Mouse (Mus musculus) embryonic facial prominence, embryonic 15.5 days (tissue): ENCODE measurements around the gene Dennd2c. TPM values are rescaled to one million over a fixed set of nuclear protein-coding genes. Genes with fewer than 3 reads are reported as not detected.

Experiments used
- ATAC-seq: fragments of 200-750 bp; cut with Nextera tagmentation; 2 replicates; pipeline ENCODE4 v1.8.0; 2017; ENCODE audit warnings: low read depth, moderate TSS enrichment; ENCODE audit not compliant: insufficient number of reproducible peaks, low FRiP score, low TSS enrichment
- H3K27ac ChIP-seq: fragments of 300-500 bp; sonication (generic); replicated peaks from 2 replicates; pipeline ENCODE4 v1.5.1; 2015; ENCODE audit warnings: mild to moderate bottlenecking, inconsistent platforms
- H3K27me3 ChIP-seq: fragments of 300-500 bp; sonication (generic); 2 replicates; pipeline ENCODE4 v1.6.1; 2015; ENCODE audit warnings: inconsistent platforms
- H3K36me3 ChIP-seq: fragments of 300-500 bp; sonication (generic); 2 replicates; pipeline ENCODE4 v1.6.1; 2015; ENCODE audit warnings: mild to moderate bottlenecking, inconsistent platforms
- H3K4me1 ChIP-seq: fragments of 300-500 bp; sonication (generic); 2 replicates; pipeline ENCODE4 v1.6.1; 2015; ENCODE audit warnings: inconsistent platforms
- H3K4me2 ChIP-seq: fragments of 300-500 bp; sonication (generic); replicated peaks from 2 replicates; pipeline ENCODE4 v1.6.1; 2015; ENCODE audit warnings: mild to moderate bottlenecking, inconsistent platforms
- H3K4me3 ChIP-seq: fragments of 300-500 bp; sonication (generic); replicated peaks from 2 replicates; pipeline ENCODE4 v1.5.1; 2015; ENCODE audit warnings: mild to moderate bottlenecking, inconsistent platforms
- H3K9ac ChIP-seq: fragments of 300-500 bp; sonication (generic); 2 replicates; pipeline ENCODE4 v1.6.1; 2015; ENCODE audit warnings: inconsistent platforms
- H3K9me3 ChIP-seq: fragments of 300-500 bp; sonication (generic); replicated peaks from 2 replicates; pipeline ENCODE4 v1.6.1; 2016; ENCODE audit warnings: inconsistent platforms
- WGBS: fragments of 180-500 bp; shearing (Covaris S2); methylation state at CpG from one replicate; pipeline ENCODE4 v1.1.7; 2015; 5-methylcytosine and 5-hydroxymethylcytosine counted together
- polyA plus RNA-seq: library from polyadenylated mRNA; unstranded; fragments of >200 nt; fragmentation: Nextera tagmentation; extraction: Ambion mirVana; gene quantifications from 2 replicates; pipeline ENCODE4 v1.2.1, GENCODE M21; 2015

Dennd2c gene
- polyA plus RNA-seq, 1 experiment from 2014 or later = 15.1 TPM

GRCm38 (mm10) chr3:103123636-103124035, 21.2 kb downstream of the Dennd2c start:
- no peaks in the 10 kb centered on the region for H3K36me3 ChIP-seq
- H3K27me3 ChIP-seq = no peaks in the 10 kb centered on the region
- 0 out of 2 replicates have a peak, but pooled peaks cover 7% of the 10 kb centered on the region for H3K4me1 ChIP-seq
- no peaks in the 10 kb centered on the region for H3K9me3 ChIP-seq
- H3K4me2 ChIP-seq = no peak overlapping the region
- no peak overlapping the region for H3K27ac ChIP-seq
- no peak for ATAC-seq
- no peak overlapping the region for H3K9ac ChIP-seq
- H3K4me3 ChIP-seq = no peak overlapping the region
- 81% methylated on average over 3 of the region's 3 CpGs for WGBS

GRCm38 (mm10) chr3:103126138-103126537, 23.7 kb downstream of the Dennd2c start:
- no peaks in the 10 kb centered on the region for H3K27me3 ChIP-seq
- no peak overlapping the region for H3K4me2 ChIP-seq
- no peaks in the 10 kb centered on the region for H3K36me3 ChIP-seq
- 94% methylated on average over 3 of the region's 3 CpGs for WGBS
- H3K4me3 ChIP-seq = no peak overlapping the region
- H3K27ac ChIP-seq = no peak overlapping the region
- H3K9me3 ChIP-seq = no peaks in the 10 kb centered on the region
- ATAC-seq = no peak
- peaks cover 22% of the 10 kb centered on the region for H3K4me1 ChIP-seq
- no peak overlapping the region for H3K9ac ChIP-seq

GRCm38 (mm10) chr3:103127177-103127576, 24.8 kb downstream of the Dennd2c start:
- no peak overlapping the region for H3K27ac ChIP-seq
- no peak overlapping the region for H3K4me2 ChIP-seq
- H3K4me1 ChIP-seq = peaks cover 22% of the 10 kb centered on the region
- H3K27me3 ChIP-seq = no peaks in the 10 kb centered on the region
- no peak overlapping the region for H3K9ac ChIP-seq
- no peak for ATAC-seq
- no peak overlapping the region for H3K4me3 ChIP-seq
- peaks cover 5% of the 10 kb centered on the region; the same call in 1 of the 2 replicates for H3K36me3 ChIP-seq
- WGBS = 44% methylated on average over 2 of the region's 2 CpGs
- H3K9me3 ChIP-seq = no peaks in the 10 kb centered on the region

GRCm38 (mm10) chr3:103127721-103128120, 25.3 kb downstream of the Dennd2c start:
- Histone ChIP-seq H3K9ac (no peak overlapping the region), H3K27me3 (no peaks in the 10 kb centered on the region), H3K27ac (no peak overlapping the region), H3K36me3 (peaks cover 10% of the 10 kb centered on the region), H3K9me3 (no peaks in the 10 kb centered on the region), H3K4me2 (no peak overlapping the region), H3K4me1 (peaks cover 22% of the 10 kb centered on the region), H3K4me3 (no peak overlapping the region)
- WGBS = 63% methylated on average over 5 of the region's 5 CpGs
- ATAC-seq = no peak

GRCm38 (mm10) chr3:103128251-103128650, 25.8 kb downstream of the Dennd2c start:
- Histone ChIP-seq H3K4me1 (peaks cover 22% of the 10 kb centered on the region), H3K9me3 (no peaks in the 10 kb centered on the region), H3K27ac (0 out of 2 replicates have a peak overlapping the region, but pooled peaks have one; percentile 22), H3K36me3 (peaks cover 10% of the 10 kb centered on the region), H3K4me3 (no peak overlapping the region), H3K4me2 (no peak overlapping the region), H3K9ac (no peak overlapping the region), H3K27me3 (no peaks in the 10 kb centered on the region)
- ATAC-seq = no peak
- 30% methylated on average over 4 of the region's 4 CpGs for WGBS

GRCm38 (mm10) chr3:103129367-103130159, 27.2 kb downstream of the Dennd2c start:
- H3K4me3 ChIP-seq = no peak overlapping the region
- H3K4me1 ChIP-seq = peaks cover 22% of the 10 kb centered on the region
- 0 out of 2 replicates have a peak overlapping the region, but pooled peaks have one; percentile 7 for H3K27ac ChIP-seq
- H3K27me3 ChIP-seq = no peaks in the 10 kb centered on the region
- WGBS = 68% methylated on average over 8 of the region's 8 CpGs
- no peak for ATAC-seq
- H3K9me3 ChIP-seq = no peaks in the 10 kb centered on the region
- no peak overlapping the region for H3K4me2 ChIP-seq
- peaks cover 10% of the 10 kb centered on the region for H3K36me3 ChIP-seq
- no peak overlapping the region for H3K9ac ChIP-seq

- peak overlapping the region; percentile 14; the same call in 1 of the 2 replicates for H3K27ac ChIP-seq
- H3K4me2 ChIP-seq = no peak overlapping the region
- H3K27me3 ChIP-seq = no peaks in the 10 kb centered on the region
- no peak overlapping the region for H3K4me3 ChIP-seq
- H3K4me1 ChIP-seq = peaks cover 22% of the 10 kb centered on the region
- ATAC-seq = no peak
- H3K36me3 ChIP-seq = peaks cover 10% of the 10 kb centered on the region
- no peak overlapping the region for H3K9ac ChIP-seq
- 34% methylated on average over 6 of the region's 6 CpGs for WGBS
- H3K9me3 ChIP-seq = no peaks in the 10 kb centered on the region
Measured at GRCm38 (mm10) chr3:103130236-103130751, 27.9 kb downstream of the Dennd2c start.

- no peak overlapping the region for H3K4me2 ChIP-seq
- H3K9ac ChIP-seq = no peak overlapping the region
- H3K4me1 ChIP-seq = peaks cover 20% of the 10 kb centered on the region
- H3K9me3 ChIP-seq = no peaks in the 10 kb centered on the region
- 76% methylated on average over 10 of the region's 10 CpGs for WGBS
- ATAC-seq = no peak
- no peak overlapping the region for H3K27ac ChIP-seq
- no peak overlapping the region for H3K4me3 ChIP-seq
- peaks cover 14% of the 10 kb centered on the region for H3K36me3 ChIP-seq
- H3K27me3 ChIP-seq = no peaks in the 10 kb centered on the region
Measured at GRCm38 (mm10) chr3:103133098-103133497, 30.7 kb downstream of the Dennd2c start.

GRCm38 (mm10) chr3:103136414-103137077, 34.1 kb downstream of the Dennd2c start:
- H3K36me3 ChIP-seq = peaks cover 14% of the 10 kb centered on the region
- no peak for ATAC-seq

GRCm38 (mm10) chr3:103139047-103139446, 36.6 kb downstream of the Dennd2c start:
- Histone ChIP-seq H3K27ac (peak overlapping the region; percentile 80), H3K4me3 (no peak overlapping the region), H3K4me1 (0 out of 2 replicates have a peak, but pooled peaks cover 17% of the 10 kb centered on the region), H3K9ac (no peak overlapping the region), H3K9me3 (no peaks in the 10 kb centered on the region), H3K4me2 (0 out of 2 replicates have a peak overlapping the region, but pooled peaks have one; percentile 0), H3K27me3 (no peaks in the 10 kb centered on the region), H3K36me3 (peaks cover 12% of the 10 kb centered on the region; the same call in 1 of the 2 replicates)
- ATAC-seq = no peak
- 26% methylated on average over 8 of the region's 8 CpGs for WGBS

More at GRCm38 (mm10) chr3:103136414-103137077, 34.1 kb downstream of the Dennd2c start:
- H3K9ac ChIP-seq = no peak overlapping the region
- H3K9me3 ChIP-seq = no peaks in the 10 kb centered on the region
- H3K4me2 ChIP-seq = no peak overlapping the region
- H3K4me3 ChIP-seq = no peak overlapping the region
- WGBS = 42% methylated on average over 4 of the region's 4 CpGs
- 0 out of 2 replicates have a peak, but pooled peaks cover 17% of the 10 kb centered on the region for H3K4me1 ChIP-seq
- H3K27me3 ChIP-seq = no peaks in the 10 kb centered on the region
- no peak overlapping the region for H3K27ac ChIP-seq
